Mouse (Mus musculus) heart, adult 9 months (tissue): ENCODE measurements around the gene March4.

Experiments used
- DNase-seq, 2 experiments: peaks; one replicate each; pipeline ENCODE4 v3.0.0; 2022; ENCODE audit warnings: low spot score in 2 of 2

Gene March4

GRCm38 (mm10) chr1:72449752-72450151, 87.0 kb downstream of the March4 start:
- DNase-seq: no peak

GRCm38 (mm10) chr1:72442747-72443146, 94.0 kb downstream of the March4 start:
- no peak for DNase-seq

DNA sequence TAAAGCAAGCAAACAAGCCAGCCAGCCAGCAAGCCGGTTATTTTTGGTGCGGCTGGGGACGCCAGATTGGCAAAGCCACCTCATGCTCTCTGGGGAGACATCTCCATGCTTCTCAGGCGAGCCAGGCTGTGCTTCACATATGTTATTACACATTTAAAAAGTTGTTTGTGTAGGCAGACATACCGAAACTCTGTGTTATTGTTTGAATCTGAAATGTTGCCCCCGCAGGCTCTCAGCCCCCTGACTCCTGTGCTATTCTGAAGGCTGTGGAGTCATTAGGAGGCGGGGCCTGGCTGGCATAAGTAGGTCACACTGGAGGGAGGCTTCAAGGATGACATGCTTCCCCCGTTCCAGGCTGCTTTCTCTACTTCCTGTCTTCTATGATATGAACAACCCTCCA, 97.6 kb downstream of the March4 start:
- peak in 1 of 2 experiments; percentile 0 for DNase-seq

- DNase-seq: no peak
Measured at GRCm38 (mm10) chr1:72436967-72437366, 99.8 kb downstream of the March4 start.

- no peak for DNase-seq
Measured at GRCm38 (mm10) chr1:72434510-72434909, 102.2 kb downstream of the March4 start.

- DNase-seq: no peak
Measured at GRCm38 (mm10) chr1:72432579-72432978, 104.2 kb downstream of the March4 start.

DNA sequence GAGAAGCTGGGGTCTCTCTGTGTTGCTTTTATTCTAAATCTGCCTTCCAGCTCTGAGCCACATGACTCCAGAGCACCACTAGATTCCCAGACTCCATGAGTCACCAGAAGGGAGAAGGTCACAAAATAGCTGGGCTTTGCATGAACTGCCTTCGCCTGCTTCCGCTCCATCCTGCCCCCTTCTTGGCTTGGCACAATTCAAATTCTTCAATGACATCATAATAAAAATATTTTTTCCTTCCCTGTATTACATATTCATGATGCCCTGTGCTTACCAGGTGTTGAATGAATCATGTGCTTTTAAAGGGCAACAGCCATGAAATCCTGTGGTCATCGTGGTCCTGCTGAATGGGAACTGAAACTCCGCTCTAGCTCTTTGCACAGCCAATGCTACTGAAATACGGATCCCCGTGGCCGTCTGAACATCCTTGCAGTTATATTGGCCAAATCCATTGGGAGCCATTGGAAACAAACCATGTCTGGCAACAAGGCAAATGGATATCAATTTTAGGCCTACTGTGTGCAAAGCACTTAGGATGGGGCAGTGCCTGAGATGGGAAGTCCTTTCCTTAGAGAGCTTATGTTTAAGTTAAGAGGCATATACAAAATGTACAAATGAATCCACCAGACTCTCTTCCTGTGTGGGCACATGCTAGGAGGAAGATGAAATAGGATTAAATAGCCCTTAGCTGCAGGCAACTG, 107.5 kb downstream of the March4 start:
- no peak for DNase-seq

GRCm38 (mm10) chr1:72428526-72428925, 108.2 kb downstream of the March4 start:
- DNase-seq: no peak

GRCm38 (mm10) chr1:72426456-72426855, 110.3 kb downstream of the March4 start:
- no peak for DNase-seq

- DNase-seq: no peak
Measured at GRCm38 (mm10) chr1:72422121-72422520, 114.6 kb downstream of the March4 start.

- no peak for DNase-seq
Measured at GRCm38 (mm10) chr1:72420220-72420619, 116.5 kb downstream of the March4 start.

DNA sequence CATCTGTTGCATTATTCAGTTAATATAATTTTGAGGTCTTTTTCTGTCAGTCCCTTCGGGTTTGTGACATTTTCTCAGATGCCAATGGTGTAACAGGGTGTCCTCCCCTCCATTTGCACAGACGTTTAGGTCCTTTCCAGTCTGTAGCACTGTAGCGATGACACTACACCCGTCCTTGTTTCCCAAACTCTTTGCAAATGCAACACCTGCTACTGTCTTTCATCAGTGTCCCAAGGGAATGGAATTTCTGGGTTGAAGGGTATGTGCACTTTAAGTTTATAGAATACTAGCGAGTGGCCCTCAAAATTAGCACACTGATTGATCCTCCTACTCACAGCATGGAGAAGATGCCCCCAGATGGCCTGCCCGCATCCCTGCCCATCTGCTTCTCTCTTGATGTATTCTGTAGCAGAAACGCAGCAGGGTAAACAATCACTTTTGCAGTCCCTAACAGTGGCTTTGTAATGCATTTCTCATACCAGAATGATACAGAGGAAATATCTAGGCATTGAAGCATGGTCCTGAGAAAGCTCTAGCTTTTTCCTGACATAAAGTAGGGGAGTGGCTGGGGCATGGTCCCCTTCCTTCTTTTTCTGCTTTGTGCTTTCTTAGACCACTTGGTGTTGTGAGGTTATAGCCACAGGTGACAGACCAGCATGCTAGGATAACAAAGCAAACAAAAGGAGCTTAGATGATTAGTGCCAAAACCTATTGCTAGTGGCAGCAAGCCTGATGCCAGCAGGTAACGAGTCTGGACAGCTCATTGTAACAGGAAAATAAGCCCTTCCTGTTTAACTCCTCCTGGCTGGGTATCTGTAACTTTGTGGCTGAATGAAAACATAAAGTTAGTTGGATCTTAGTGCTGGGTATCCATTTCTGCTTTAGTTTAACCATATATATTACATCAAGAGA, 117.7 kb downstream of the March4 start:
- DNase-seq: no peak

DNA sequence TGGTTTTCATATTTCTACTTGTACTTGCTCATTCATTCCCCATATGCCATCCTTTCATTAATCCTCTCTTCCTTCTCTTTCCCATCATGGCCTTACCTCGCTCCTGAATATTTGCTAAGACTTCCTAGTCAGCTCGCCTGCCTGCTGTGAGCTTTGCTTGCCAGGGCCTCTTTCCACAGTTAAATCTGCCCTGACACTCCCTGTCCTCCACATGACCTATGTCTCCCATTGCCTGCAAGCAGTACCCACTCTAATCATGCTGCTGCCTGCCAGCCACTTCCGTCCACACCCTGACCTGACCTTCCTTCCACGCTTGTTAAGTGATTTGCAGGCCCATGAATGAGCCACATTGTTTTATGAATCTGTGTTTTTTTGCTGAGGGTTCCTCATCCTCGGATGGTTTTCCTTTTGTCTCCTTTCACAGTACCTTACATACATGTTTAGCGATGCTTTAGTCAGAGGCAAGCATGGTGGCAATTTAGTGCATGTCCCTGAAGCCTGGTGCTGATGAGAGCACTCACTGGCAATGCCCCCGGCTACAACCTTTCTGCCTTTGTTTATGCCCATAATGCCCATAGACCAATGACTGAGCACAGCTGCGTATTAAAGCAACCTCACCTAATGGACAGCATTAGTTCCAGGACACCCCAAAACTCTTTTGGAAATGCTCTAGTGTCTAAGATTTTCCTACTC, 122.0 kb downstream of the March4 start:
- no peak for DNase-seq

DNA sequence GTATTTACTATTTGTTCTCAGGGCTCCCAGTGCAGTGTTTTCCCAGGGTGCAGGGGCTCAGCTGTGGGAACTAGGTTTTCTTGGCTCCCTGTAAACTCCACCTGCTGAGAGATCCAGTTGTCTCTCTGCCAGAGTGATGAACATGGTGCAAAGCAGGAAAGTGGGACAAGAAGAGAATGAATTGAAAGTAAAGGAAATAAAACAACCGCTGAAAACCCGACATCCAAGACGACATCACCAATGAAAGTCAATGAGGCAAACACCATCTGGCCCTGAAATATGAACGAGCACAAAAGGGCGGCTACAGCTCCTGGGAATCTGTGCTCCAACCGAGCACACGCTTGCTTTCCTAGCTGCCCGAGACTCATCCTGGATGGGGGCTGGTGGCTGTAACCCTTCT, 122.6 kb downstream of the March4 start:
- no peak for DNase-seq

GRCm38 (mm10) chr1:72413205-72413604, 123.5 kb downstream of the March4 start:
- no peak for DNase-seq

DNA sequence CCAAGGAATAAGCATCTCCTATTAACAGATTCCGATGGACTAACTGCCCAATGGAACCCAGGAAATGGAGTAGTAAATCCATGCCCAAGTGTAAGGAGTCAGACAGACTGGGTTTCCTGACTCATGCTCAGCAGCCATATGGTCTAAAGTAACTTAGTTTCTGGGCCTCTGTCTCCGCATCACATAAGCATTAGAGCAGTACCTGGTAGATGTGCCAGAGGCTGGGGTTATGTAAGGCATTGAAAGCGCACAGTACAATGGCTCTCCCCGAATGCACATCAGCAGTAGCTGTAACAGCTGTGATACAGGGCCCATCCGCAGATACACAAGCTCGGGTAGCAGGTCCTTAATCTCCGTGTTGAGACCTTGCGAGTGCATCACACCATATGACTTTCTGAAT, 125.6 kb downstream of the March4 start:
- DNase-seq: no peak

GRCm38 (mm10) chr1:72409936-72410335, 126.8 kb downstream of the March4 start:
- no peak for DNase-seq

DNA sequence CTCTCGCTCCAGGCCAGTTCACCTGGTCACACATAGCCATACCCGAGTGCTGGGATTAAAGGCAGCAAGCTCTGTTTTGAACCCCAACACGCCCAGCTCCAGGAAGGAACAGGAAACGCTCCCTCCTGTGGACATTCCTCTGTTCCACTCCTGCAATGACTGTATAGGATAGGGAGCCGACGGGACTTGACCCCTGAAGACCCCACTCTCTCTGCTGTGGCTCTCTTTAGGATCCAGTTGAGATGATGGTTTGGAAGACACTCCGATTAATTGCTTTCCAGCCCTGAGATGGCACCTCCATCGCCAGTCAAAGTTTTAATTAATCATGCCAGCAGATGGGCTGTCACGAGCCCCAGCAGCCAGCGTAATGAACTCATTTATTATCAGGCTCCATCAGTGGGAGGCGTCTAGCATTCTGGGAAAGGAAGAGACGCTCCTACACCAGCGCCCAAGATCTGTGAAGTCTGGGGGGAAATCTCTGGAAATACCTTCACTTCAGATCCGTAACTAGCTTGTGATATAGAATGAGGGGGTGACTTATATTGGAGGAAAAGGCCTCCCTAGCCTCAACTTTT, 130.1 kb downstream of the March4 start:
- no peak for DNase-seq

GRCm38 (mm10) chr1:72401331-72402069, 135.2 kb downstream of the March4 start:
- no peak for DNase-seq

- no peak for DNase-seq
Measured at GRCm38 (mm10) chr1:72400616-72401015, 136.1 kb downstream of the March4 start.

- DNase-seq: no peak
Measured at GRCm38 (mm10) chr1:72399720-72400401, 136.9 kb downstream of the March4 start.
